Mouse (Mus musculus): ENCODE measurements around the gene Capza1.

GRCm38 (mm10) chr3:104909195-104909594, 44.9 kb upstream of the Capza1 start:
- no peak for TF ChIP-seq CTCF (IDR thresholded peaks at IDR 0.05; ENCODE audit: control insufficient read depth, insufficient read depth, low read length)
- TF ChIP-seq POLR2A (IDR thresholded peaks at IDR 0.05; ENCODE audit: borderline replicate concordance, control insufficient read depth, low read depth, low read length) = no peak

Data from bone marrow, adult 2 months (tissue).